Mouse (Mus musculus) lung, embryonic 14.5 days (tissue): ENCODE results near the gene Klf5. TPM values are rescaled to one million over a fixed set of nuclear protein-coding genes. Genes with fewer than 3 reads are reported as not detected.

Source experiments
- ATAC-seq: fragments of 200-750 bp; cut with Nextera tagmentation; 2 replicates; pipeline ENCODE4 v1.8.0; 2017; ENCODE audit warnings: mild to moderate bottlenecking, moderate TSS enrichment, moderate library complexity; ENCODE audit not compliant: insufficient read depth
- DNase-seq: peaks from one replicate; pipeline ENCODE4 v3.0.0-alpha.2; 2015
- H3K27ac ChIP-seq: fragments of 300-500 bp; sonication (generic); 2 replicates; pipeline ENCODE4 v1.5.1; 2014; ENCODE audit warnings: low read depth, mild to moderate bottlenecking, moderate library complexity
- H3K27me3 ChIP-seq: fragments of 300-500 bp; sonication (generic); 2 replicates; pipeline ENCODE4 v1.6.1; 2014; ENCODE audit warnings: low read length, control low read depth; ENCODE audit not compliant: insufficient read depth
- H3K36me3 ChIP-seq: fragments of 300-500 bp; sonication (generic); 2 replicates; pipeline ENCODE4 v1.6.1; 2014; ENCODE audit warnings: control low read depth; ENCODE audit not compliant: insufficient read depth
- H3K4me1 ChIP-seq: fragments of 300-500 bp; sonication (generic); 2 replicates; pipeline ENCODE4 v1.6.1; 2014; ENCODE audit warnings: antibody characterized with exemption, control low read depth; ENCODE audit not compliant: insufficient read depth
- H3K4me2 ChIP-seq: fragments of 300-500 bp; sonication (generic); 2 replicates; pipeline ENCODE4 v1.6.1; 2014; ENCODE audit warnings: mild to moderate bottlenecking
- H3K4me3 ChIP-seq: fragments of 300-500 bp; sonication (generic); 2 replicates; pipeline ENCODE4 v1.5.1; 2014; ENCODE audit warnings: low read depth, low read length
- H3K9ac ChIP-seq: fragments of 300-500 bp; sonication (generic); 2 replicates; pipeline ENCODE4 v1.6.1; 2014
- H3K9me3 ChIP-seq: fragments of 300-500 bp; sonication (generic); 2 replicates; pipeline ENCODE4 v1.6.1; 2016; ENCODE audit warnings: low read depth, low read length, control low read depth
- CTCF ChIP-seq: IDR thresholded peaks from 2 replicates; pipeline ENCODE4 v1.5.1; 2016; ENCODE audit warnings: antibody characterized with exemption, low read depth
- WGBS: fragments of 180-500 bp; shearing (Covaris S2); extraction: QIAGEN DNeasy Blood & Tissue Kit; methylation state at CpG from one replicate; pipeline ENCODE4 v1.1.7; 2014; 5-methylcytosine and 5-hydroxymethylcytosine counted together
- polyA plus RNA-seq: library from polyadenylated mRNA; unstranded; fragments of >200 nt; fragmentation: Nextera tagmentation; extraction: Ambion mirVana; gene quantifications from 2 replicates; pipeline ENCODE4 v1.2.1, GENCODE M21; 2014

Gene Klf5
- 15.7 and 16.3 TPM in 2 replicates for polyA plus RNA-seq

DNA sequence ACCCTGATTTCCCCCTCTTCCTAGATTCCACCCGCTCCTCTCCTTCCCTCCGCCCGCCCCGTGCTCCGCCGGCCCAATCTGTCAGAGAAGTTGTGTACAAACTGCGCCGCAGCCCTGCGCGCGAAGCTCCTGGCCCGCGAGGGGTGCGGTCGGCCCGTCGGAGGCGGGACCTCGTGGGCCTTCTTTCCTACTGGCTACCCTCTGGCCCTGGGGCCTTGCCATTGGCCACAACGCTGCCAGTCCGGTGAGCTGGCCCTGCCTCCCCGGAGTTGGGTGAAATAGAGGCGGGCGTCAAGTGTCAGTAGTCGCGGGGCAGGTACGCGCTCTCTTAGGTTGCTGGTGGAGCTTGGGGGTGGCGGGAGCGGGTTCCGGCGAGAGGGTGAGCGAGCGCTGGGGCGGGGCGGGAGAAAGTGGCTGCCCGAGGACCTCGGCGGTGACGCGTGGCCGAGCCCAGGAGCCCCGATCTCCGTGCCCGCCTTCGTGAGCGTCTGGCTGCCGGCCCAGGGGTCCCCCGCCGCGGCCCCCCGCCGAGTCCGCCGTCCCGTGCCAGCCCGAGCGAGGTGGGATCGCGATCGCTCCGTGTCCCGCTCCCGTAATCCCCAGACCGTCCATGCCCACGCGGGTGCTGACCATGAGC is at the start of gene Klf5:
Gene Klf5 (plus strand): TSS at position 307 of the 637 bp plus-strand sequence.
- peak within 1 kb of the TSS; percentile 70 for H3K4me3 ChIP-seq
- no peaks in the 10 kb centered on the region for H3K4me1 ChIP-seq
- H3K27ac ChIP-seq: peak within 1 kb of the TSS; percentile 72
- peak within 1 kb of the TSS; percentile 68 for H3K9ac ChIP-seq
- ATAC-seq (peak; percentile 99), DNase-seq (peak; percentile 95)
- H3K9me3 ChIP-seq: no peaks in the 10 kb centered on the region
- H3K27me3 ChIP-seq: peaks cover 32% of the 10 kb centered on the region
- peak within 1 kb of the TSS; percentile 98 for H3K4me2 ChIP-seq
- H3K36me3 ChIP-seq: 0 out of 2 replicates have a peak, but pooled peaks cover 6% of the 10 kb centered on the region
- WGBS: under 1% methylated on average over 64 of the region's 67 CpGs
- TF ChIP-seq CTCF: no peak

DNA sequence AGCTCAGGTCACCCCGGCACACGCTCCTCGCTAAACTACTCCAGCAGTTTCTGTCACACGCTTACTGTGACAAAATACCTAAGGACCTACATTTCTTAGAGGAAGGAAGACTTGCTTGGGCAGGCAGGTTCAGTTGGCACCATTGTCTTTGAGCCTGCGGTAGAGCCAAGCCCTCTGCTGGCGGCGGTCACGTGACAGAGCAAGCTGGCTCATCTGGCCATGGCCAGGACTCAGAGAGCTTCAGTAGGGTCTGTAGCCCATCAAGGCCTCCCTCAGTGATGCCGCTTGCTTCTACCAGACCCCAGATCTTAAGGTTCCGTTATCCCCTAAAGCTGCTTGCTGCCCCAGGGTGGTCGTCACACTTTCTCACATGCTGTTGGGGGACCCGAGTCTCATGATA is 36.5 kb upstream of the Klf5 start:
- no peaks in the 10 kb centered on the region for H3K27me3 ChIP-seq
- no peak for DNase-seq
- no peak overlapping the region for H3K4me2 ChIP-seq
- 92% methylated on average over 12 of the region's 12 CpGs for WGBS
- no peaks in the 10 kb centered on the region for H3K36me3 ChIP-seq
- no peak for ATAC-seq
- H3K4me1 ChIP-seq: no peaks in the 10 kb centered on the region
- no peak overlapping the region for H3K4me3 ChIP-seq
- no peak overlapping the region for H3K27ac ChIP-seq
- no peaks in the 10 kb centered on the region for H3K9me3 ChIP-seq
- no peak overlapping the region for H3K9ac ChIP-seq
- TF ChIP-seq CTCF: no peak

- no peak overlapping the region for H3K9ac ChIP-seq
- H3K27me3 ChIP-seq: no peaks in the 10 kb centered on the region
- ATAC-seq (no peak), DNase-seq (no peak)
- H3K4me2 ChIP-seq: no peak overlapping the region
- no peak overlapping the region for H3K4me3 ChIP-seq
- H3K27ac ChIP-seq: no peak overlapping the region
- no peaks in the 10 kb centered on the region for H3K4me1 ChIP-seq
- TF ChIP-seq CTCF: no peak
- H3K9me3 ChIP-seq: no peaks in the 10 kb centered on the region
- WGBS: 92% methylated on average over 6 of the region's 6 CpGs
- no peaks in the 10 kb centered on the region for H3K36me3 ChIP-seq
Measured at GRCm38 (mm10) chr14:99263816-99264215, 34.7 kb upstream of the Klf5 start.

- peak; percentile 24 for ATAC-seq
- H3K36me3 ChIP-seq: no peaks in the 10 kb centered on the region
- DNase-seq: no peak
- no peaks in the 10 kb centered on the region for H3K4me1 ChIP-seq
- TF ChIP-seq CTCF: no peak
- H3K4me2 ChIP-seq: no peak overlapping the region
- H3K9me3 ChIP-seq: no peaks in the 10 kb centered on the region
- H3K27ac ChIP-seq: no peak overlapping the region
- no peak overlapping the region for H3K4me3 ChIP-seq
- no peak overlapping the region for H3K9ac ChIP-seq
- 84% methylated on average over 14 of the region's 14 CpGs for WGBS
- H3K27me3 ChIP-seq: no peaks in the 10 kb centered on the region
Measured at GRCm38 (mm10) chr14:99265791-99266190, 32.7 kb upstream of the Klf5 start.

GRCm38 (mm10) chr14:99266749-99267148 is 31.7 kb upstream of the Klf5 start:
- TF ChIP-seq CTCF: no peak
- DNase-seq (no peak), ATAC-seq (no peak)
- Histone ChIP-seq H3K9me3 (no peaks in the 10 kb centered on the region), H3K4me1 (no peaks in the 10 kb centered on the region), H3K9ac (no peak overlapping the region), H3K27ac (no peak overlapping the region), H3K36me3 (no peaks in the 10 kb centered on the region), H3K4me3 (no peak overlapping the region), H3K4me2 (no peak overlapping the region), H3K27me3 (no peaks in the 10 kb centered on the region)
- 68% methylated on average over 5 of the region's 5 CpGs for WGBS

GRCm38 (mm10) chr14:99274056-99274455 is 24.4 kb upstream of the Klf5 start:
- H3K4me1 ChIP-seq: no peaks in the 10 kb centered on the region
- no peak overlapping the region for H3K4me2 ChIP-seq
- no peak overlapping the region for H3K4me3 ChIP-seq
- H3K36me3 ChIP-seq: no peaks in the 10 kb centered on the region
- H3K27ac ChIP-seq: no peak overlapping the region
- no peak for ATAC-seq
- H3K9me3 ChIP-seq: no peaks in the 10 kb centered on the region
- no peak for TF ChIP-seq CTCF
- DNase-seq: no peak
- WGBS: 72% methylated on average over 2 of the region's 2 CpGs
- no peak overlapping the region for H3K9ac ChIP-seq
- H3K27me3 ChIP-seq: no peaks in the 10 kb centered on the region

DNA sequence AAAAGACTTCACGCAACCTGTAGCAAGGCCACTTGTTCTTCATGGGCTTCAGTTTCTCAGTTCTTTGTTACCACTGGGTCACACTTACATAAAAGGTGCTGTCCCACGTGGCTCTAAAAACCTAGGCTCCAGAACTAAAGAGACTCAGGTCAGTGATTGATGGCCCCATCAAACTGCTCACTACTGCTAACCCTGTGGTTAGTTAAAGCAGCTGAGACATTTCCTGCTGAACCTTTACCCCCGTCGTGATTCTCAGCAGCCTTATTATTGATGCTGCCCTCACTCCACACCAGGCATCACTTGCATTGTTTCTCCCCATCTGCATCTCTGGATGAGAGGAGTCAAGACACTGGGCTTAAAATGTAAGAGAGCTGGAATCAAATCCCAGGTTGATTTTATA is 22.7 kb upstream of the Klf5 start:
- Histone ChIP-seq H3K4me2 (no peak overlapping the region), H3K27me3 (no peaks in the 10 kb centered on the region), H3K4me1 (no peaks in the 10 kb centered on the region), H3K36me3 (no peaks in the 10 kb centered on the region), H3K9ac (no peak overlapping the region), H3K27ac (no peak overlapping the region), H3K4me3 (no peak overlapping the region), H3K9me3 (no peaks in the 10 kb centered on the region)
- no peak for ATAC-seq
- no peak for TF ChIP-seq CTCF
- 21% methylated on average over 4 of the region's 4 CpGs for WGBS
- no peak for DNase-seq

DNA sequence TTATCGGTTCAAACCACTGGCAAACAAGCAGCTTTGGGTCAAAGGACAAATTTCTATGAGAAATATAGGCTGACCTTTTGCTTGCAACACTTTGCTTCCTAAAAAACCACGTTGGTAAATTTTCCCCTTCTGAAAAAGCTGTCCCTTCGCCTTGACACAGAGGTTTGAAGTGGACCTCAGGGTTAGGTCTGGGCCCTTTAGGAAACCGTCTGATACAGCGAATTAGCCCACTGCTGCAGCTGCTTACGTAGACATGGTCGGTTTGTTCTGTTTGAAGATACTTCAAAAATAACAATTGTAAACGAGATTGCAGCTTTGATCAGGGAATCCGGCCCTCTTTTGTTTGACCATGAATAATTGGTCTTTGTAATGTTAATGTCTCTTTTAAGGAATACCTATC is 20.2 kb upstream of the Klf5 start:
- Histone ChIP-seq H3K4me1 (no peaks in the 10 kb centered on the region), H3K9me3 (no peaks in the 10 kb centered on the region), H3K27ac (no peak overlapping the region), H3K9ac (no peak overlapping the region), H3K36me3 (no peaks in the 10 kb centered on the region), H3K27me3 (no peaks in the 10 kb centered on the region), H3K4me3 (no peak overlapping the region), H3K4me2 (no peak overlapping the region)
- DNase-seq (no peak), ATAC-seq (no peak)
- WGBS: 30% methylated on average over 9 of the region's 9 CpGs
- TF ChIP-seq CTCF: no peak
